Mouse (Mus musculus) adrenal gland, postnatal 14 days (tissue): ENCODE results near the gene Adgrl3. TPM values are rescaled to one million over a fixed set of nuclear protein-coding genes. Genes with fewer than 3 reads are reported as not detected.

Source experiments
- DNase-seq: peaks from one replicate; pipeline ENCODE4 v3.0.0; 2021; ENCODE audit warnings: mixed read lengths
- long read RNA-seq, 2 experiments: library from polyadenylated mRNA; stranded (forward); transcript quantifications; one replicate each; pipeline ENCODE4 v2.0.0; 2021
- total RNA-seq: library from RNA; stranded (reverse); gene quantifications from 2 replicates; pipeline ENCODE4 v1.2.3, GENCODE M21; 2021

The Adgrl3 gene
- total RNA-seq = 6.0 and 10.9 TPM in 2 replicates
- long read RNA-seq, experiment 1 = 0 reads
- long read RNA-seq, experiment 2, partial matches to known transcripts = 0 of 3 reads
- long read RNA-seq, experiment 2, other reads (novel, unspliced or antisense) = 3 of 3 reads

GRCm38 (mm10) chr5:81019590-81020254 is at the start of gene Adgrl3:
Gene Adgrl3, plus strand, starts transcription at chr5:81020138.
- peak; percentile 77 for DNase-seq

- DNase-seq = no peak
Measured at GRCm38 (mm10) chr5:81019166-81019565, 772 bp upstream of the Adgrl3 start.

- peak; percentile 37 for DNase-seq
Measured at GRCm38 (mm10) chr5:81020281-81021005, 505 bp downstream of the Adgrl3 start.

- DNase-seq = no peak
Measured at GRCm38 (mm10) chr5:81021006-81021320, 1.0 kb downstream of the Adgrl3 start.

GRCm38 (mm10) chr5:81021331-81021863 is 1.5 kb downstream of the Adgrl3 start:
- DNase-seq = peak; percentile 12

- DNase-seq = peak; percentile 11
Measured at GRCm38 (mm10) chr5:81021864-81022305, 1.9 kb downstream of the Adgrl3 start.

GRCm38 (mm10) chr5:81022306-81023071 is 2.6 kb downstream of the Adgrl3 start:
- DNase-seq = peak; percentile 7

GRCm38 (mm10) chr5:81023923-81024715 is 4.2 kb downstream of the Adgrl3 start:
- DNase-seq = no peak

- no peak for DNase-seq
Measured at GRCm38 (mm10) chr5:81028875-81029274, 8.9 kb downstream of the Adgrl3 start.

GRCm38 (mm10) chr5:81037091-81037490 is 17.2 kb downstream of the Adgrl3 start:
- no peak for DNase-seq

- DNase-seq = no peak
Measured at GRCm38 (mm10) chr5:81043875-81044274, 23.9 kb downstream of the Adgrl3 start.

GRCm38 (mm10) chr5:81046128-81046527 is 26.2 kb downstream of the Adgrl3 start:
- DNase-seq = no peak

- DNase-seq = no peak
Measured at GRCm38 (mm10) chr5:81054628-81055027, 34.7 kb downstream of the Adgrl3 start.

GRCm38 (mm10) chr5:81055253-81055652 is 35.3 kb downstream of the Adgrl3 start:
- DNase-seq = no peak

- DNase-seq = no peak
Measured at GRCm38 (mm10) chr5:81058122-81058521, 38.2 kb downstream of the Adgrl3 start.

- no peak for DNase-seq
Measured at GRCm38 (mm10) chr5:81060950-81061349, 41.0 kb downstream of the Adgrl3 start.

- no peak for DNase-seq
Measured at GRCm38 (mm10) chr5:81061386-81061785, 41.4 kb downstream of the Adgrl3 start.

GRCm38 (mm10) chr5:81064026-81064425 is 44.1 kb downstream of the Adgrl3 start:
- DNase-seq = no peak

GRCm38 (mm10) chr5:81068173-81068572 is 48.2 kb downstream of the Adgrl3 start:
- no peak for DNase-seq

- no peak for DNase-seq
Measured at GRCm38 (mm10) chr5:81068839-81069238, 48.9 kb downstream of the Adgrl3 start.

- DNase-seq = no peak
Measured at GRCm38 (mm10) chr5:81072888-81073287, 53.0 kb downstream of the Adgrl3 start.

- no peak for DNase-seq
Measured at GRCm38 (mm10) chr5:81073875-81074274, 53.9 kb downstream of the Adgrl3 start.
